In genomic region chr10:61072324-61072723, GRCm38 (mm10) we compare ENCODE assay signal across 9 mouse cellular contexts. TPM values are rescaled to one million over a fixed set of nuclear protein-coding genes. Genes with fewer than 3 reads are reported as not detected.
DNase-seq lines count a peak whose midpoint lies in the region; ATAC-seq lines count a peak whose summit lies in the region.
"Had no signal": no experiment of that assay in that cellular context is flagged by ENCODE, and none has a peak within 500 bp of the region (broad histone marks: within the 10 kb centered on the region; RNA-seq: fewer than 3 reads in every experiment).

No protein-coding gene starts in this region.

- WGBS in forebrain, embryonic 11.5 days, result 16% methylated on average over 16 of the region's 16 CpGs
- 13% methylated on average over 16 of the region's 16 CpGs for WGBS in forebrain, embryonic 16.5 days

- H3K27ac ChIP-seq in forebrain, embryonic 11.5 days (ENCODE audit: low read depth, low read length), result no peak overlapping the region
- H3K27ac ChIP-seq in forebrain, embryonic 16.5 days (ENCODE audit: low read length), result no peak overlapping the region
- H3K27ac ChIP-seq: limb, embryonic 12.5 days had no signal

- DNase-seq in forebrain, embryonic 11.5 days (ENCODE audit: low spot score), result peak; percentile 85
- peak; percentile 42 for DNase-seq in urinary bladder, postnatal 14 days (ENCODE audit: low spot score)
- no peak for DNase-seq in urinary bladder, postnatal 10 days (ENCODE audit: low spot score)
- peak; percentile 52 to 77 for DNase-seq in cerebellum, postnatal 4 days (ENCODE audit: low spot score in 2 of 2)
- DNase-seq in kidney, postnatal 36 days, result peak; percentile 37 to 80
- DNase-seq in lung, postnatal 25 days (ENCODE audit: low spot score), result peak; percentile 15
- DNase-seq in spleen, postnatal 4 days (ENCODE audit: low spot score in 2 of 2), result peak; percentile 28 to 79

- H3K9me3 ChIP-seq in forebrain, embryonic 11.5 days (ENCODE audit: control insufficient read depth, low read length), result no peaks in the 10 kb centered on the region
- H3K9me3 ChIP-seq in forebrain, embryonic 16.5 days (ENCODE audit: control insufficient read depth, low read length), result no peaks in the 10 kb centered on the region
- H3K9me3 ChIP-seq: limb, embryonic 12.5 days had no signal

- no peak overlapping the region for H3K9ac ChIP-seq in forebrain, embryonic 11.5 days (ENCODE audit: low read length)
- no peak overlapping the region for H3K9ac ChIP-seq in forebrain, embryonic 16.5 days (replicated peaks; ENCODE audit: low read depth, low read length)
- H3K9ac ChIP-seq: limb, embryonic 12.5 days had no signal

- no peaks in the 10 kb centered on the region for H3K36me3 ChIP-seq in forebrain, embryonic 11.5 days (ENCODE audit: control insufficient read depth, insufficient read depth, low read length)
- H3K36me3 ChIP-seq in forebrain, embryonic 16.5 days (ENCODE audit: control insufficient read depth, insufficient read depth), result no peaks in the 10 kb centered on the region
- H3K36me3 ChIP-seq: limb, embryonic 12.5 days had no signal

- no peaks in the 10 kb centered on the region for H3K27me3 ChIP-seq in forebrain, embryonic 11.5 days (ENCODE audit: control insufficient read depth, insufficient read depth, low read length)
- no peaks in the 10 kb centered on the region for H3K27me3 ChIP-seq in forebrain, embryonic 16.5 days (replicated peaks; ENCODE audit: control insufficient read depth, insufficient read depth, low read length)
- H3K27me3 ChIP-seq: limb, embryonic 12.5 days had no signal

- ATAC-seq in forebrain, embryonic 11.5 days (replicated peaks; ENCODE audit: low FRiP score), result no peak
- no peak for ATAC-seq in forebrain, embryonic 16.5 days

- H3K4me1 ChIP-seq in forebrain, embryonic 11.5 days (replicated peaks; ENCODE audit: control insufficient read depth, insufficient read depth, low read length), result peaks cover 3% of the 10 kb centered on the region
- H3K4me1 ChIP-seq in forebrain, embryonic 16.5 days (replicated peaks; ENCODE audit: control insufficient read depth, insufficient read depth, low read length), result no peaks in the 10 kb centered on the region

- H3K4me3 ChIP-seq in forebrain, embryonic 11.5 days (ENCODE audit: low read depth, low read length), result no peak overlapping the region
- no peak overlapping the region for H3K4me3 ChIP-seq in forebrain, embryonic 16.5 days (replicated peaks; ENCODE audit: low read length)
- H3K4me3 ChIP-seq: limb, embryonic 12.5 days had no signal

- no peak overlapping the region for H3K4me2 ChIP-seq in forebrain, embryonic 11.5 days (ENCODE audit: low read depth, low read length, severe bottlenecking)
- H3K4me2 ChIP-seq in forebrain, embryonic 16.5 days (ENCODE audit: low read length), result no peak overlapping the region
- H3K4me2 ChIP-seq: limb, embryonic 12.5 days had no signal

RNA-seq across cellular contexts. Expression of gene Pcbd1, which starts 16.8 kb away (rescaled TPM):
- 17.3 and 17.6 TPM in 2 replicates for polyA plus RNA-seq in forebrain, embryonic 11.5 days (2014; fragmentation: Nextera tagmentation; extraction: Ambion mirVana)
- polyA plus RNA-seq in forebrain, embryonic 16.5 days (2015; fragmentation: Nextera tagmentation; extraction: Ambion mirVana), result 12.9 and 16.1 TPM in 2 replicates
